Mouse (Mus musculus) intestine, embryonic 14.5 days (tissue): ENCODE data around the gene Kcnk1. TPM values are rescaled to one million over a fixed set of nuclear protein-coding genes. Genes with fewer than 3 reads are reported as not detected.
A peak's percentile ranks its signal among the peaks of the same experiment; 100 is the strongest.

Experiments used
- ATAC-seq: fragments of 200-750 bp; cut with Nextera tagmentation; replicated peaks from 2 replicates; pipeline ENCODE4 v1.8.0; 2017; ENCODE audit warnings: low read depth, moderate number of reproducible peaks, moderate TSS enrichment, moderate library complexity; ENCODE audit not compliant: low FRiP score, low TSS enrichment
- DNase-seq: peaks from one replicate; pipeline ENCODE4 v3.0.0-alpha.2; 2018; ENCODE audit warnings: low spot score
- H3K27ac ChIP-seq: fragments of 300-500 bp; sonication (generic); 2 replicates; pipeline ENCODE4 v1.5.1; 2014; ENCODE audit warnings: low read depth, mild to moderate bottlenecking, control low read depth
- H3K27me3 ChIP-seq: fragments of 300-500 bp; sonication (generic); replicated peaks from 2 replicates; pipeline ENCODE4 v1.6.1; 2014; ENCODE audit warnings: low read length, control low read depth; ENCODE audit not compliant: control insufficient read depth, insufficient read depth
- H3K36me3 ChIP-seq: fragments of 300-500 bp; sonication (generic); 2 replicates; pipeline ENCODE4 v1.6.1; 2014; ENCODE audit warnings: low read length, control low read depth; ENCODE audit not compliant: control insufficient read depth, insufficient read depth
- H3K4me1 ChIP-seq: fragments of 300-500 bp; sonication (generic); replicated peaks from 2 replicates; pipeline ENCODE4 v1.6.1; 2014; ENCODE audit warnings: low read length, control low read depth, mixed read lengths; ENCODE audit not compliant: control insufficient read depth, insufficient read depth
- H3K4me2 ChIP-seq: fragments of 300-500 bp; sonication (generic); 2 replicates; pipeline ENCODE4 v1.6.1; 2014; ENCODE audit warnings: low read length
- H3K4me3 ChIP-seq: fragments of 300-500 bp; sonication (generic); 2 replicates; pipeline ENCODE4 v1.5.1; 2014; ENCODE audit warnings: low read depth, low read length, control low read depth, mixed read lengths
- H3K9ac ChIP-seq: fragments of 300-500 bp; sonication (generic); 2 replicates; pipeline ENCODE4 v1.6.1; 2014; ENCODE audit warnings: mild to moderate bottlenecking, low read length
- H3K9me3 ChIP-seq: fragments of 300-500 bp; sonication (generic); 2 replicates; pipeline ENCODE4 v1.6.1; 2016; ENCODE audit warnings: low read length, control low read depth; ENCODE audit not compliant: control insufficient read depth
- WGBS: fragments of 180-500 bp; shearing (Covaris S2); extraction: QIAGEN DNeasy Blood & Tissue Kit; methylation state at CpG from one replicate; pipeline ENCODE4 v1.1.7; 2014; 5-methylcytosine and 5-hydroxymethylcytosine counted together
- polyA plus RNA-seq: library from polyadenylated mRNA; unstranded; fragments of >200 nt; fragmentation: Nextera tagmentation; extraction: Ambion mirVana; gene quantifications from 2 replicates; pipeline ENCODE4 v1.2.1, GENCODE M21; 2014

Kcnk1 gene
- 46.2 and 50.3 TPM in 2 replicates for polyA plus RNA-seq

DNA sequence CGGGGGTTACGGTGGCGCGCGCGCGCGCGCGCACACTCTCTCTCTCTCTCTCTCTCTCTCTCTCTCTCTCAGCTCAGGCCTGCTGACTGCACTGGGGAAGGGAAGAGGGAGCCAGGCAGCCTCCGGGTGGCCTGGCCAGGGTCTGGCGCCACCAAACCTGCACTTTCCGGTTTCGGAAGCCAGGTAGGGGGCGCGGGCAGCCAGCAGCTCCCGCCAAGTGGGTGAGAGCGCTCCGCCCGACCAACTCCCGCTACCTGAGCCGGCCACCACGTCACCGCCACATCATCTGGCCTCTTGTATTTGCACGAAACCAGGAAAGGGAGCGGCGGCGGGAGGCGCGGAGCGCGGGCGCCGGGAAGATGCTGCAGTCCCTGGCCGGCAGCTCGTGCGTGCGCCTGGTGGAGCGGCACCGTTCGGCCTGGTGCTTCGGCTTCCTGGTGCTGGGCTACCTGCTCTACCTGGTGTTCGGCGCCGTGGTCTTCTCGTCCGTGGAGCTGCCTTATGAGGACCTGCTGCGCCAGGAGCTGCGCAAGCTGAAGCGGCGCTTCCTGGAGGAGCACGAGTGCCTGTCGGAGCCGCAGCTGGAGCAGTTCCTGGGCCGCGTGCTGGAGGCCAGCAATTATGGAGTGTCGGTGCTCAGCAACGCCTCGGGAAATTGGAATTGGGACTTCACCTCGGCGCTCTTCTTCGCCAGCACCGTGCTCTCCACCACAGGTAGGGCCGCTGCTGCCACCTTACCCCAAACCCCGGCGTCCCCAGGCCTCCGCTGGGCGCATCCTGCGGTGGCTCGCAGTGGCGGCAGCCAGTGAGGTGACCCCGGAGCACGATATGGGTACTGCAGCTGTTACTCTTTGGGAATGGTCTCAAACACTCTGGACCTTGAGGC is at the start of gene Kcnk1:
TSS of gene Kcnk1 (plus strand) at position 70 of the 886 bp plus-strand sequence.
- Histone ChIP-seq H3K4me2 (peak within 1 kb of the TSS; percentile 76), H3K9ac (peak within 1 kb of the TSS; percentile 61), H3K9me3 (no peaks in the 10 kb centered on the region), H3K4me1 (peaks cover 3% of the 10 kb centered on the region), H3K4me3 (peak within 1 kb of the TSS; percentile 59), H3K27me3 (peaks cover 20% of the 10 kb centered on the region; the same call in 1 of the 2 replicates), H3K27ac (peak within 1 kb of the TSS; percentile 61), H3K36me3 (no peaks in the 10 kb centered on the region)
- under 1% methylated on average over 70 of the region's 73 CpGs for WGBS
- DNase-seq (peak; percentile 91), ATAC-seq (peak; percentile 84)

DNA sequence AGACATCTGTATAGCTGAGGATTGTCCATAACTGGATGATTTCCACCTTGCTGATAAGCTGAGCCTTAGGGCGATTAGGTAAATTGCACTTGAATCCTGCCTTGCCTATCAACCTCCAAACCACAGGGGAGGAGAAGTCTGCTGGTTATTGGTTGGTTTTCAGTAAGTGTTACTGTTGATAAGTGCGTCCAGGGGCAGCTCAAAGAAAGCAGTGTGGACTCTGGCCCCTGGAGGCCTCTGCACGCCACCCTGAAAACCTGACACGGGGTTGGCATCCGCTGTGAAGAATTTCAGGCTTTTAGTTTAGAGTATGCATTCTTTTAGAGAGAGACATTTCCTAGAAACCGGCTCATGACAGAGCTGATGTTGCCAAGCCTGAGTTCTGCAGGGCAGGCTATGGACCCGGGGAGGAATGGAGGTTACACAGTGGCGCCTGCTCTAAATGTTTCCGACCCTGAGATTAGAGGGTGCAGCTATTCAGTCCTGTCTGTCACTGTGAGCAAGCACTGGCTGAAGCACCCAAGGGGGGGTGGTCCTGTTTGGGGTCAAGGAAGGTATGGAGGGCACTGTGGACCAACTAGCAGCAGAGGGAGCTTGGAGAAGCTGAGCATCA is 46.2 kb upstream of the Kcnk1 start:
- Histone ChIP-seq H3K27me3 (no peaks in the 10 kb centered on the region), H3K4me3 (no peak overlapping the region), H3K36me3 (no peaks in the 10 kb centered on the region), H3K4me2 (no peak overlapping the region), H3K9me3 (no peaks in the 10 kb centered on the region), H3K4me1 (no peaks in the 10 kb centered on the region), H3K9ac (no peak overlapping the region), H3K27ac (no peak overlapping the region)
- 70% methylated on average over 9 of the region's 9 CpGs for WGBS
- no peak; the same call in 1 of the 2 replicates for ATAC-seq
- peak; percentile 55 for DNase-seq

DNA sequence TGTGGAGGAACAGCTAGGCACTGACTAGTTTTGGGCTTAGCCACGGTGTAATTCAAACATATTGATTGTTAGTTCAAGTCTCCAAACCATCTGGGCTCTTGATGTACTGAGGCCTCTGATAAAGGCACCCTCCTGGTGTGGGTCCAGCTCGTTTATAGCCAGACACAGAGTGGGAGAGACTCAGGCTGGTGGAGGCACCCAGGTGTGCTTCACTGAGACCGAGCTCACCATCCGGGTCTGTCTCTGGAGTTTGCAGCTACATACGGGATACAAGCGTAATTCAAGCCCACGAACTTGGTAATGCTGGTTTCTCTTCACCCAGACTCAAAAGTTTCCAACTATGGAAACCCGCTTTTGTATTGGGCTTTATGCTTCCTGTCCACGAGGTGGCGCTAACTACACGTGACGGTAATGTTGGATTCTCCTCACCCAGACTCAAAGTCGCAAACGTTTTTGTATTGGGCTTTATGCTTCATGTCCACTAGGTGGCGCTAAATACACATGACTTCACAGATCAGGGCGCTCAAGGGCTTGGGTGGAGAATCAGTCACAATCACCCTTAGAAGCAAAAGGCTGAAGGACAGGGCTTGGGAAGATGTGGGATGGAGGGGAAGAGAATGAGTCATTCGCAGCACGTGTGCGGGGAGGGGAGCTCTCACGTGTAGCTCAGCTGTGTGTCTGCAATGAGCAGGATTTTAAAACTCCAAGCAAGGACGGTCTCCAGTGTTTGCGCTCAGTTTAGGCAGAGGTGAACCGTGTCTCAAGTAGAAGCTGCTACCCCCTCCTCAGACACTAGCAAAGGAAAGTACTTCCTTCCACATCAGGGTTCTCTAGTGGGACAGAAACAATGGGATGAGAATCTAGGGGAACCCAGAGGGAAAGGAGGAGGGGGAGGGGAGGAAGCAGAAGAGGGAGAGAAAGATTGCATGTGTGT is 44.7 kb upstream of the Kcnk1 start:
- WGBS = 21% methylated on average over 23 of the region's 23 CpGs
- no peaks in the 10 kb centered on the region for H3K27me3 ChIP-seq
- no peak overlapping the region for H3K4me2 ChIP-seq
- H3K27ac ChIP-seq = no peak overlapping the region
- no peaks in the 10 kb centered on the region for H3K36me3 ChIP-seq
- DNase-seq = peak; percentile 82
- no peaks in the 10 kb centered on the region for H3K9me3 ChIP-seq
- no peak overlapping the region for H3K9ac ChIP-seq
- ATAC-seq = peak; percentile 77
- no peaks in the 10 kb centered on the region for H3K4me1 ChIP-seq
- H3K4me3 ChIP-seq = no peak overlapping the region

DNA sequence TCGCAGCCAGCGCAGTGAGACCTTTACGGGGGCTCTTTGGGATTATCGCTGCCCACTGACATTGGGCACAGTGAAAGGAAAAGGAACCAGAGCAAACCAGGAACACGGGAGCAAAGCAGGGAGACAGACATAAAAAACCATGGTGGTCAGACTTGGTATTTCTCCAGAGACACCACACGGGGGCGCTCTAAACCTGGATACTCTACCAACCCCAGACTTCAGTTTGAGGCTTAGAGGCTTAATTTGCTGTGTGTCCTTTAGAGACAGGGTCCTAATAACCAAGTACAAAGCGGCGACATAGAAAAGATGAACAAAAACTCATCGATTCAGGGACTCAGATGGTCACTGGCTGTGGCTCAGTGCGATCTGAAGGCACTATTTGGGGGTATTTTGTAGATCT is 39.3 kb upstream of the Kcnk1 start:
- 16% methylated on average over 11 of the region's 11 CpGs for WGBS

DNA sequence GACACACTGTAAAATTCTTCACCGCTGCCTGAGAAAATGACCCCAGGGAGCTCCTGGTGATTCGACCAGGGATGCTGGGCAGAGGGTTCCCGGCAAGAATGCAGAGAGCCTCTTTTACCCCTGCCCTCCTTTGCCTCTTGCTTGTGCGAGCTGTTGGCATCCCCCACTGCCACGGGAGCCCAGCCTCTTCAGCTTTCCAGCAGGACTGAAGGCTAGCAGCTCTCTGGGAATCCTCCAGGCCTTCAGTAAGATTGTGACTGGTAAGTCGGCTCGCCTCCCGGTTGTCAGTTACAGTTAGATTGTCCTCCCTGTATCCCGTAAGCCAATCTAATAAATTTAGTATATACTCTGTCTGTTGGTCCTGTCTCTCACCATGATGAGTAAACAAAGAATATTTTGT is 38.2 kb upstream of the Kcnk1 start:
- Histone ChIP-seq H3K4me2 (no peak overlapping the region), H3K4me3 (no peak overlapping the region), H3K36me3 (no peaks in the 10 kb centered on the region), H3K27me3 (no peaks in the 10 kb centered on the region), H3K9me3 (peaks cover 5% of the 10 kb centered on the region), H3K9ac (no peak overlapping the region), H3K27ac (no peak overlapping the region), H3K4me1 (no peaks in the 10 kb centered on the region)
- ATAC-seq (no peak), DNase-seq (no peak)
- WGBS = 74% methylated on average over 9 of the region's 9 CpGs

More for the DNA sequence above, 39.3 kb upstream of the Kcnk1 start:
- DNase-seq = peak; percentile 79
- H3K4me2 ChIP-seq = no peak overlapping the region
- H3K9me3 ChIP-seq = peaks cover 3% of the 10 kb centered on the region
- no peak for ATAC-seq
- H3K36me3 ChIP-seq = no peaks in the 10 kb centered on the region
- H3K27me3 ChIP-seq = no peaks in the 10 kb centered on the region
- no peak overlapping the region for H3K9ac ChIP-seq
- H3K4me1 ChIP-seq = no peaks in the 10 kb centered on the region
- H3K4me3 ChIP-seq = no peak overlapping the region
- no peak overlapping the region for H3K27ac ChIP-seq

DNA sequence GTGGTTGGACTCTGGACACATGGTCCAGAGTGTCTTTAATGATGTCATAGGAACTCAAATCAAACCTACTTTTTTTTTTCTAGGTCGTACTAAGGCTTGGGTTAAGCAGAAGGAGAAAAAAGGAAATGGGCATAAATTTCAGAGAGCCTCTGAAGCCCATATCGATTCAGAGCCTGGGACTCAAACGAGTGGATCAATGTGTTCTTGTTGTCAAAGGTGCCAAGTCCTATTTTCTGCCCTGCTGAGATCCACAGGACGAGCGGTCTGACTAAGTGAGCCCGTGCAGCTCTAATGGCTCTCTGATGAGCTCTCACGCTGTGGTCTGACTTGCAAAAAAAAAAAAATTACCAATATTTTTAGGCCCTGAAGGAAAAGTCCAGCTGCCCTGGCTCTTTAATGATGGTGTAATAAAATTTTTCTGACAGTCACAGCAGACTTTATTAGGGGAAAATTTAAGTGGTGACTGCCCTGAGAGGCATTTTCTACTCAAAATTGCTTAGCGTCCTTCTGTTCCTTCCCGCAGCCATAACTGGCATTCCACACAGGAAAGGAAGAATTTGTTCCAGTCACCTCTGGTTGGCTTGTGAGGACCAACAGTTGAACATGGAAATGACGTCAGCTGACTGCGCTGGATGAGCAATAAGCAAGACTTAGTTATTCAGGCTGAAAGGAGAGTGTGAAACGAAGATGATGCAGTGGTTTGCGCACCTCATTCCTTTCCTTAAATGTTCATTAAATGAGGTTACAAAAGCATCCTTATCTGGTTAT is 37.6 kb upstream of the Kcnk1 start:
- Histone ChIP-seq H3K4me3 (no peak overlapping the region), H3K4me1 (no peaks in the 10 kb centered on the region), H3K27ac (no peak overlapping the region), H3K36me3 (no peaks in the 10 kb centered on the region), H3K9ac (no peak overlapping the region), H3K9me3 (peaks cover 5% of the 10 kb centered on the region), H3K27me3 (no peaks in the 10 kb centered on the region), H3K4me2 (no peak overlapping the region)
- WGBS = 75% methylated on average over 13 of the region's 13 CpGs
- no peak for DNase-seq
- ATAC-seq = no peak

DNA sequence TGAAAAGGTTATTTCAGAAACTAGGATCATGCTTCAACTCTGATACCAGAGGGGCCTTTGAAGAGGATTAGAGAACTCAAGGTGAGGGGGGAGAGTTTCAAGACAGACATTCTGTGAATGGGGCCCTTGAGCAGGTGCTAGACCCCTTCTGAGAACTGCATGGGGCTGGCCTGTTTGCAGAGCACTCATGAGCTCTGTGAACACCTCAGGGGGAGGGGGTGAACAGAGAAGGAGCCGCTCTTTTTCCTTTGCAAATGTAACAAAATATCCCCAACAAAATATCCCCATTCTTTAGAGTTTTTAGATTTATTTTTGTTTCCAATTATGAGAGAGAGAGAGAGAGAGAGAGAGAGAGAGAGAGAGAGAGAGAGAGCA is 37.0 kb upstream of the Kcnk1 start:
- Histone ChIP-seq H3K9me3 (peaks cover 5% of the 10 kb centered on the region), H3K36me3 (no peaks in the 10 kb centered on the region), H3K4me3 (no peak overlapping the region), H3K4me1 (no peaks in the 10 kb centered on the region), H3K27ac (no peak overlapping the region), H3K9ac (no peak overlapping the region), H3K27me3 (0 out of 2 replicates have a peak, but pooled peaks cover 3% of the 10 kb centered on the region), H3K4me2 (no peak overlapping the region)
- DNase-seq (no peak), ATAC-seq (no peak)
- WGBS = 88% methylated on average over 1 of the region's 1 CpGs

DNA sequence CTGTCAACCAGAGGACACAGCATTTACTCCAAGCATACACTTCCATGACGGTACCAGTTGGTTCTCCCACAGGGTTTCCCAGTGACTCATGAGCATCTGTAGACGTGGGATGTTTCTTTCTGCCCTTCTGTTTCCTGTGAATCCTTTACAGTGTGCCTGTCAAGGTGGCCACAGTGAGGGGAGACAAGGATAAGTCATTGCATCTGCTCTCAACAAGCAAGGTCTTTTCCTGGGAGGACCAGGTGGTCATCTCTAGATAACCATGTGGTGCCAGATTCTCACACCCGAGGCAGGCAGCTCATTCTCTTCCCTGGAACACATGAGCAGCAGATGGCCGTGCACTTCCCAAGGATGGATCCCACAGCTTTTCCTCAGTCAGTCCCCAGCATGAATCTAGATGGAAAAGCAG is 35.6 kb upstream of the Kcnk1 start:
- peaks cover 5% of the 10 kb centered on the region for H3K9me3 ChIP-seq
- 0 out of 2 replicates have a peak, but pooled peaks cover 3% of the 10 kb centered on the region for H3K27me3 ChIP-seq
- no peaks in the 10 kb centered on the region for H3K4me1 ChIP-seq
- DNase-seq (no peak), ATAC-seq (no peak)
- H3K36me3 ChIP-seq = no peaks in the 10 kb centered on the region
- H3K4me3 ChIP-seq = no peak overlapping the region
- WGBS = 60% methylated on average over 4 of the region's 4 CpGs
- H3K27ac ChIP-seq = no peak overlapping the region
- no peak overlapping the region for H3K9ac ChIP-seq
- no peak overlapping the region for H3K4me2 ChIP-seq
